Mouse (Mus musculus) cerebellum, adult (tissue): ENCODE measurements at regions not wholly inside any gene's neighbourhood (a gene's known extent, or its start where the extent isn't known, plus 50 kb on each side); places are given as distances from the start of the nearest gene placed in this dataset.

ENCODE experiments used
- ATAC-seq: cut with Nextera tagmentation; 2 replicates; pipeline ENCODE4 v1.9.2; 2017; ENCODE audit warnings: mild to moderate bottlenecking, moderate library complexity, mixed read lengths; ENCODE audit not compliant: insufficient number of reproducible peaks, low FRiP score, low TSS enrichment

GRCm38 (mm10) chr2:159607191-159607590 lies 726.8 kb downstream of the Gm826 start:
- ATAC-seq: no peak

- no peak for ATAC-seq
Observed at GRCm38 (mm10) chr2:159610451-159610850, 723.5 kb downstream of the Gm826 start.

- no peak for ATAC-seq
Observed at GRCm38 (mm10) chr2:159616685-159617084, 717.3 kb downstream of the Gm826 start.

GRCm38 (mm10) chr2:159621261-159621660 lies 712.7 kb downstream of the Gm826 start:
- ATAC-seq: no peak

- no peak for ATAC-seq
Observed at GRCm38 (mm10) chr2:159622141-159622669, 711.8 kb downstream of the Gm826 start.

GRCm38 (mm10) chr2:159625306-159625705 lies 708.7 kb downstream of the Gm826 start:
- no peak for ATAC-seq

- no peak for ATAC-seq
Observed at GRCm38 (mm10) chr2:159645861-159646260, 688.1 kb downstream of the Gm826 start.

GRCm38 (mm10) chr2:159646595-159646994 lies 687.4 kb downstream of the Gm826 start:
- no peak for ATAC-seq

- ATAC-seq: no peak
Observed at GRCm38 (mm10) chr2:159652243-159652642, 681.7 kb downstream of the Gm826 start.

GRCm38 (mm10) chr2:159676845-159677244 lies 657.1 kb downstream of the Gm826 start:
- no peak for ATAC-seq

- ATAC-seq: no peak
Observed at GRCm38 (mm10) chr2:159680641-159681040, 653.3 kb downstream of the Gm826 start.

GRCm38 (mm10) chr2:159703100-159703499 lies 630.9 kb downstream of the Gm826 start:
- ATAC-seq: no peak

GRCm38 (mm10) chr2:159708141-159708540 lies 625.8 kb downstream of the Gm826 start:
- ATAC-seq: no peak

GRCm38 (mm10) chr2:159714633-159715032 lies 619.3 kb downstream of the Gm826 start:
- no peak for ATAC-seq

GRCm38 (mm10) chr2:159718738-159719137 lies 615.2 kb downstream of the Gm826 start:
- ATAC-seq: no peak

- no peak for ATAC-seq
Observed at GRCm38 (mm10) chr2:159725158-159726076, 608.5 kb downstream of the Gm826 start.

GRCm38 (mm10) chr2:159729301-159729700 lies 604.7 kb downstream of the Gm826 start:
- no peak for ATAC-seq

GRCm38 (mm10) chr2:159730221-159730620 lies 603.7 kb downstream of the Gm826 start:
- no peak; the same call in 1 of the 2 replicates for ATAC-seq

GRCm38 (mm10) chr2:159731305-159731704 lies 602.7 kb downstream of the Gm826 start:
- ATAC-seq: no peak

GRCm38 (mm10) chr2:159732413-159732812 lies 601.5 kb downstream of the Gm826 start:
- ATAC-seq: no peak

- ATAC-seq: no peak
Observed at GRCm38 (mm10) chr2:159734576-159734975, 599.4 kb downstream of the Gm826 start.

- ATAC-seq: no peak
Observed at GRCm38 (mm10) chr2:159755541-159756011, 578.4 kb downstream of the Gm826 start.
